Mouse (Mus musculus): ENCODE measurements at regions not wholly inside any gene's neighbourhood (a gene's known extent, or its start where the extent isn't known, plus 50 kb on each side); places are given as distances from the start of the nearest gene placed in this dataset.

- Histone ChIP-seq H3K27me3 (replicated peaks; ENCODE audit: control insufficient read depth, insufficient read depth, low read length) (0 out of 2 replicates have a peak, but pooled peaks cover 2% of the 10 kb centered on the region), H3K9ac (replicated peaks; ENCODE audit: low read depth, low read length) (no peak overlapping the region), H3K27ac (ENCODE audit: low read length) (no peak overlapping the region), H3K36me3 (ENCODE audit: control insufficient read depth, insufficient read depth) (no peaks in the 10 kb centered on the region), H3K9me3 (ENCODE audit: control insufficient read depth, low read length) (no peaks in the 10 kb centered on the region), H3K4me2 (ENCODE audit: low read length) (no peak overlapping the region), H3K4me1 (replicated peaks; ENCODE audit: control insufficient read depth, insufficient read depth, low read length) (no peaks in the 10 kb centered on the region), H3K4me3 (replicated peaks; ENCODE audit: low read length) (no peak overlapping the region)
- WGBS: 64% methylated on average over 4 of the region's 4 CpGs
- no peak for ATAC-seq
These were observed 59.6 kb upstream of the Trabd2b start for GRCm38 (mm10) chr4:114346884-114347283.

GRCm38 (mm10) chr4:114349601-114350000 is 56.9 kb upstream of the Trabd2b start:
- no peak overlapping the region for H3K4me3 ChIP-seq (replicated peaks; ENCODE audit: low read length)
- ATAC-seq: no peak
- H3K9me3 ChIP-seq (ENCODE audit: control insufficient read depth, low read length): no peaks in the 10 kb centered on the region
- H3K9ac ChIP-seq (replicated peaks; ENCODE audit: low read depth, low read length): no peak overlapping the region
- H3K27ac ChIP-seq (ENCODE audit: low read length): no peak overlapping the region
- 0 out of 2 replicates have a peak, but pooled peaks cover 2% of the 10 kb centered on the region for H3K27me3 ChIP-seq (replicated peaks; ENCODE audit: control insufficient read depth, insufficient read depth, low read length)
- WGBS: 32% methylated on average over 8 of the region's 8 CpGs
- H3K36me3 ChIP-seq (ENCODE audit: control insufficient read depth, insufficient read depth): no peaks in the 10 kb centered on the region
- no peak overlapping the region for H3K4me2 ChIP-seq (ENCODE audit: low read length)
- H3K4me1 ChIP-seq (replicated peaks; ENCODE audit: control insufficient read depth, insufficient read depth, low read length): no peaks in the 10 kb centered on the region

GRCm38 (mm10) chr4:114351282-114351681 is 55.2 kb upstream of the Trabd2b start:
- Histone ChIP-seq H3K9me3 (ENCODE audit: control insufficient read depth, low read length) (no peaks in the 10 kb centered on the region), H3K4me2 (ENCODE audit: low read length) (no peak overlapping the region), H3K36me3 (ENCODE audit: control insufficient read depth, insufficient read depth) (no peaks in the 10 kb centered on the region), H3K27me3 (replicated peaks; ENCODE audit: control insufficient read depth, insufficient read depth, low read length) (no peaks in the 10 kb centered on the region), H3K4me1 (replicated peaks; ENCODE audit: control insufficient read depth, insufficient read depth, low read length) (no peaks in the 10 kb centered on the region), H3K9ac (replicated peaks; ENCODE audit: low read depth, low read length) (no peak overlapping the region), H3K27ac (ENCODE audit: low read length) (no peak overlapping the region), H3K4me3 (replicated peaks; ENCODE audit: low read length) (no peak overlapping the region)
- 68% methylated on average over 1 of the region's 1 CpGs for WGBS
- no peak for ATAC-seq

GRCm38 (mm10) chr4:114353058-114353457 is 53.5 kb upstream of the Trabd2b start:
- H3K36me3 ChIP-seq (ENCODE audit: control insufficient read depth, insufficient read depth): no peaks in the 10 kb centered on the region
- no peaks in the 10 kb centered on the region for H3K4me1 ChIP-seq (replicated peaks; ENCODE audit: control insufficient read depth, insufficient read depth, low read length)
- no peak overlapping the region for H3K4me2 ChIP-seq (ENCODE audit: low read length)
- ATAC-seq: no peak
- no peaks in the 10 kb centered on the region for H3K9me3 ChIP-seq (ENCODE audit: control insufficient read depth, low read length)
- no peak overlapping the region for H3K9ac ChIP-seq (replicated peaks; ENCODE audit: low read depth, low read length)
- H3K4me3 ChIP-seq (replicated peaks; ENCODE audit: low read length): no peak overlapping the region
- WGBS: 77% methylated on average over 2 of the region's 2 CpGs
- H3K27ac ChIP-seq (ENCODE audit: low read length): no peak overlapping the region
- no peaks in the 10 kb centered on the region for H3K27me3 ChIP-seq (replicated peaks; ENCODE audit: control insufficient read depth, insufficient read depth, low read length)
